Mouse (Mus musculus): ENCODE measurements around the gene Prkd1. TPM values are rescaled to one million over a fixed set of nuclear protein-coding genes. Genes with fewer than 3 reads are reported as not detected.

The Prkd1 gene
- polyA plus RNA-seq, 1 experiment from 2014 or later = 6.5 TPM

- Histone ChIP-seq H3K4me3 (ENCODE audit: low read depth, low read length) (no peak overlapping the region), H3K9me3 (ENCODE audit: low read depth, low read length) (no peaks in the 10 kb centered on the region), H3K36me3 (ENCODE audit: insufficient read depth) (no peaks in the 10 kb centered on the region), H3K27me3 (ENCODE audit: insufficient read depth, low read length) (no peaks in the 10 kb centered on the region), H3K4me1 (ENCODE audit: insufficient read depth) (no peaks in the 10 kb centered on the region), H3K4me2 (no peak overlapping the region), H3K27ac (ENCODE audit: low read depth) (no peak overlapping the region), H3K9ac (no peak overlapping the region)
- ATAC-seq (ENCODE audit: insufficient read depth) = no peak
- TF ChIP-seq CTCF (IDR thresholded peaks at IDR 0.05; ENCODE audit: low read depth) = no peak
- no peak for DNase-seq
- WGBS = 40% methylated on average over 4 of the region's 4 CpGs
Measured at GRCm38 (mm10) chr12:50624175-50624574, 24.7 kb downstream of the Prkd1 start.

- H3K4me1 ChIP-seq (ENCODE audit: insufficient read depth) = no peaks in the 10 kb centered on the region
- no peaks in the 10 kb centered on the region for H3K36me3 ChIP-seq (ENCODE audit: insufficient read depth)
- WGBS = 85% methylated on average over 1 of the region's 1 CpGs
- ATAC-seq (ENCODE audit: insufficient read depth) = no peak
- no peaks in the 10 kb centered on the region for H3K9me3 ChIP-seq (ENCODE audit: low read depth, low read length)
- no peak overlapping the region for H3K9ac ChIP-seq
- no peak for DNase-seq
- H3K4me2 ChIP-seq = no peak overlapping the region
- no peak for TF ChIP-seq CTCF (IDR thresholded peaks at IDR 0.05; ENCODE audit: low read depth)
- no peaks in the 10 kb centered on the region for H3K27me3 ChIP-seq (ENCODE audit: insufficient read depth, low read length)
- H3K4me3 ChIP-seq (ENCODE audit: low read depth, low read length) = no peak overlapping the region
- no peak overlapping the region for H3K27ac ChIP-seq (ENCODE audit: low read depth)
Measured at GRCm38 (mm10) chr12:50615852-50616251, 33.0 kb downstream of the Prkd1 start.

- H3K36me3 ChIP-seq (ENCODE audit: insufficient read depth) = no peaks in the 10 kb centered on the region
- no peaks in the 10 kb centered on the region for H3K27me3 ChIP-seq (ENCODE audit: insufficient read depth, low read length)
- ATAC-seq (ENCODE audit: insufficient read depth) (0 out of 2 replicates have a peak, but pooled peaks have one; percentile 38), DNase-seq (peak; percentile 17)
- TF ChIP-seq CTCF (IDR thresholded peaks at IDR 0.05; ENCODE audit: low read depth) = no peak
- H3K9me3 ChIP-seq (ENCODE audit: low read depth, low read length) = no peaks in the 10 kb centered on the region
- no peaks in the 10 kb centered on the region for H3K4me1 ChIP-seq (ENCODE audit: insufficient read depth)
- no peak overlapping the region for H3K4me2 ChIP-seq
- no peak overlapping the region for H3K4me3 ChIP-seq (ENCODE audit: low read depth, low read length)
- H3K9ac ChIP-seq = no peak overlapping the region
- 27% methylated on average over 6 of the region's 6 CpGs for WGBS
- H3K27ac ChIP-seq (ENCODE audit: low read depth) = no peak overlapping the region
Measured at GRCm38 (mm10) chr12:50614341-50614740, 34.6 kb downstream of the Prkd1 start.

GRCm38 (mm10) chr12:50606703-50607500, 42.0 kb downstream of the Prkd1 start:
- Histone ChIP-seq H3K9me3 (ENCODE audit: low read depth, low read length) (no peaks in the 10 kb centered on the region), H3K27ac (ENCODE audit: low read depth) (peak overlapping the region; percentile 15; the same call in 1 of the 2 replicates), H3K4me3 (ENCODE audit: low read depth, low read length) (no peak overlapping the region), H3K27me3 (ENCODE audit: insufficient read depth, low read length) (no peaks in the 10 kb centered on the region), H3K4me2 (no peak overlapping the region), H3K4me1 (ENCODE audit: insufficient read depth) (no peaks in the 10 kb centered on the region), H3K36me3 (ENCODE audit: insufficient read depth) (no peaks in the 10 kb centered on the region), H3K9ac (no peak overlapping the region)
- DNase-seq = peak; percentile 69
- no peak for TF ChIP-seq CTCF (IDR thresholded peaks at IDR 0.05; ENCODE audit: low read depth)
- WGBS = 34% methylated on average over 4 of the region's 4 CpGs
- peak; percentile 44; the same call in 1 of the 2 replicates for ATAC-seq (ENCODE audit: insufficient read depth)

GRCm38 (mm10) chr12:50599370-50599769, 49.5 kb downstream of the Prkd1 start:
- no peaks in the 10 kb centered on the region for H3K4me1 ChIP-seq (ENCODE audit: insufficient read depth)
- 57% methylated on average over 1 of the region's 1 CpGs for WGBS
- no peak overlapping the region for H3K27ac ChIP-seq (ENCODE audit: low read depth)
- H3K9me3 ChIP-seq (ENCODE audit: low read depth, low read length) = no peaks in the 10 kb centered on the region
- no peak overlapping the region for H3K4me3 ChIP-seq (ENCODE audit: low read depth, low read length)
- H3K9ac ChIP-seq = no peak overlapping the region
- H3K4me2 ChIP-seq = no peak overlapping the region
- DNase-seq = no peak
- H3K27me3 ChIP-seq (ENCODE audit: insufficient read depth, low read length) = no peaks in the 10 kb centered on the region
- peak; percentile 87; the same call in 1 of the 2 replicates for ATAC-seq (ENCODE audit: insufficient read depth)
- no peak for TF ChIP-seq CTCF (IDR thresholded peaks at IDR 0.05; ENCODE audit: low read depth)
- H3K36me3 ChIP-seq (ENCODE audit: insufficient read depth) = no peaks in the 10 kb centered on the region

- H3K27ac ChIP-seq (ENCODE audit: low read depth) = no peak overlapping the region
- no peak overlapping the region for H3K9ac ChIP-seq
- no peaks in the 10 kb centered on the region for H3K36me3 ChIP-seq (ENCODE audit: insufficient read depth)
- no peak overlapping the region for H3K4me3 ChIP-seq (ENCODE audit: low read depth, low read length)
- H3K4me2 ChIP-seq = no peak overlapping the region
- H3K4me1 ChIP-seq (ENCODE audit: insufficient read depth) = no peaks in the 10 kb centered on the region
- TF ChIP-seq CTCF (IDR thresholded peaks at IDR 0.05; ENCODE audit: low read depth) = no peak
- H3K27me3 ChIP-seq (ENCODE audit: insufficient read depth, low read length) = no peaks in the 10 kb centered on the region
- 52% methylated on average over 9 of the region's 9 CpGs for WGBS
- no peak for DNase-seq
- H3K9me3 ChIP-seq (ENCODE audit: low read depth, low read length) = no peaks in the 10 kb centered on the region
- no peak for ATAC-seq (ENCODE audit: insufficient read depth)
Measured at GRCm38 (mm10) chr12:50598053-50598988, 50.6 kb downstream of the Prkd1 start.

GRCm38 (mm10) chr12:50597467-50597866, 51.4 kb downstream of the Prkd1 start:
- Histone ChIP-seq H3K9me3 (ENCODE audit: low read depth, low read length) (no peaks in the 10 kb centered on the region), H3K4me1 (ENCODE audit: insufficient read depth) (no peaks in the 10 kb centered on the region), H3K27me3 (ENCODE audit: insufficient read depth, low read length) (no peaks in the 10 kb centered on the region), H3K4me3 (ENCODE audit: low read depth, low read length) (no peak overlapping the region), H3K36me3 (ENCODE audit: insufficient read depth) (no peaks in the 10 kb centered on the region), H3K4me2 (no peak overlapping the region), H3K27ac (ENCODE audit: low read depth) (no peak overlapping the region), H3K9ac (no peak overlapping the region)
- DNase-seq (no peak), ATAC-seq (ENCODE audit: insufficient read depth) (no peak)
- 87% methylated on average over 4 of the region's 4 CpGs for WGBS
- no peak for TF ChIP-seq CTCF (IDR thresholded peaks at IDR 0.05; ENCODE audit: low read depth)

Measured in lung, embryonic 14.5 days (tissue).